Mouse (Mus musculus): ENCODE data around the gene Ptgir. TPM values are rescaled to one million over a fixed set of nuclear protein-coding genes. Genes with fewer than 3 reads are reported as not detected.

Gene Ptgir
- polyA plus RNA-seq (2012; rRNA removed) = 3.6 and 5.5 TPM in 2 replicates

DNA sequence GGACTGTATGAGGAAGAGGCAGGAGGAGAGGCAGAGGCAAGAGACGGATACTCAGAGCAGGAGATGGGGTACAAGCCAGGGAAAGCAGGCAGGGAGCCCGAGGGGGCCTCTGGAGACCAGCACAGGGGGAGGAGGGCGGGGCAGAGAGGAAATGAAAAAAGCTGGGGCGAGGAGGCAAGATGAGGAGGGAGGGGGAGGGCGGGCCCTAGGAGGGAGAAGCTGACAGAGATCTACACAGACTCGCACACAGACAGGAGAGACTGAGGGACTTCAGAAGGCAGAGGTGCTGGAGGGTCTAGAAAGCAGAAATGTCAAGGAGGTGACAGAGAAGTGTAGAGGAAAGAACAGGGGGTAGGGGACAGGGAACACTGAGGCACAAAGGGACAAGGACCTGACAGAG, at the start of gene Ptgir:
Gene Ptgir (plus strand): TSS at position 210 of the 400 bp plus-strand sequence.

DNA sequence AGATGAGACGGTGACA, 31.2 kb upstream of the Ptgir start, which contains the start of gene Dact3:
Gene Dact3 (plus strand): TSS at position 8 of the 16 bp plus-strand sequence.

DNA sequence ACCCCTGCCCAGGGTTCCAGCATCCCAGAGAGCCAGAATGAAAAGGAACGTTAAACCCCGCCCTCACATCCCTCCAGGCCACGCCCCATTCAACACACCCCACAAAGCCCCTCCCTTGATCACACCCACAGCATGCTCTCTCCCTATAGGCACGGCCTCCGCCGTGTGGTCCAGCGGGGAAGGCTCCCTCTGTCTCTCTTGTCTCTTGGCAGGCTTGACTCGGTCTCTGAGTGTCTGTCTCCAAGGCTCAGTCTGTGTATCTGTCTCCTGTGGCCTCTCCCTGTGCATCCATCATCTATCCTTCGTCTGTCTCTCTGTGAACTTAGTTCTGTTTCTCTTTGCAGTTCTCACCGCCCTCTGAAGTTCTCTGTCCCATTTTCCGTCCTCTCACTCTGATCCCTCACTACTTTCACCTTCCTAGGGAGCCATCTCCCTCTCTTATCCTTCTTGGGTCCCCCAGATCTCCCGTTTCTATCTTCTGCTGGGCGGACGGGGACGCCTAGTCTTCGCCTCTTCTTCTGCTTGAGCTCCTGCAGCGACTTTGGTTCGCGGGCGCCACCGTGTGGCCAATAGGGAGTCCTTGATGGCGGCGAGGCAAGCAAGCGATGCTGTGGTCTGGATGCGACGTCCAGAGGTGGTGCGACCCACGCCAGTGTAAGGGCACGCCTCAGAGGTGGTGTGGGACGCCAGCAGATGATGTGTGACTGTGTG, 14.5 kb upstream of the Ptgir start, which contains the start of gene Gng8:
Gene Gng8 (plus strand): TSS at position 146 of the 711 bp plus-strand sequence.

DNA sequence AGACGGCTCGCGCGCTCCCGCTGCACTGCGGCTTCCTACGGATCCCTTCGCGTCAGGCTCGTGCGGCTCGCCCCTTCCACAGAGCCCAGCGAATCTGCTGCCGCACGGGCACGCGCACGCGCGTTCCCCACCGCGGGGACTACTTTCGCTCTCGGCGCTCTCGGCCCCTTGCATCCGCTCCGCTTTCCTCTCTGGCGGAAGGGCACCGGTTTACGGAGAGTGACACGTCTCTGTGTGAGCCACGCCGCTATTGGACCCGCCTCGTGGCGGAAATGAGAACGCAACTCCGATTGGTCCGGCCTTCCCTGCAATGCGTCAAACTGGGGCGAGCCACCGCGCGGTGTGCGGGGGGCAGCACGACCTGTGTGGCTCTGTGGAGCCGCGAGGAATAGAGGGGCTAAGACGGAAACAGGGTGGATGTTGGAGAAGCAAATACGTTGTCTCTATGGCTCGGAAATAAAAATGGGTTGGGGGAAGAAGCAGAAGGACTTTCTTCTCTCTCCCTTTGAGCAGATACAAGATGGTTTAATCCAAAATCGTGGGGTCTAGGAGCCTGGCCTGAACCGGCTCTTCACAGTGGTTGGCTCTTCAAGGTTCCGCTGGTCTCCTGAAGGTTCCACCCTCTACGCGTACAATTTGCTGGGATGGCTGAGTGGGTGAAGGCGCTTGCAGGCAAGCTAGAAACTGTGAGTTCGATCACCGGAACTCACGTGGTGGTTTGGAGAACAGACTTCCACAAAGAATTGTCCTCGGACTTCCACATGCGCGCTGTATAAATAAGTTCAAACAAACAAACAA, 17.9 kb downstream of the Ptgir start, which contains the start of gene Calm3:
Gene Calm3 (minus strand): TSS at position 78 of the 798 bp plus-strand sequence.

DNA sequence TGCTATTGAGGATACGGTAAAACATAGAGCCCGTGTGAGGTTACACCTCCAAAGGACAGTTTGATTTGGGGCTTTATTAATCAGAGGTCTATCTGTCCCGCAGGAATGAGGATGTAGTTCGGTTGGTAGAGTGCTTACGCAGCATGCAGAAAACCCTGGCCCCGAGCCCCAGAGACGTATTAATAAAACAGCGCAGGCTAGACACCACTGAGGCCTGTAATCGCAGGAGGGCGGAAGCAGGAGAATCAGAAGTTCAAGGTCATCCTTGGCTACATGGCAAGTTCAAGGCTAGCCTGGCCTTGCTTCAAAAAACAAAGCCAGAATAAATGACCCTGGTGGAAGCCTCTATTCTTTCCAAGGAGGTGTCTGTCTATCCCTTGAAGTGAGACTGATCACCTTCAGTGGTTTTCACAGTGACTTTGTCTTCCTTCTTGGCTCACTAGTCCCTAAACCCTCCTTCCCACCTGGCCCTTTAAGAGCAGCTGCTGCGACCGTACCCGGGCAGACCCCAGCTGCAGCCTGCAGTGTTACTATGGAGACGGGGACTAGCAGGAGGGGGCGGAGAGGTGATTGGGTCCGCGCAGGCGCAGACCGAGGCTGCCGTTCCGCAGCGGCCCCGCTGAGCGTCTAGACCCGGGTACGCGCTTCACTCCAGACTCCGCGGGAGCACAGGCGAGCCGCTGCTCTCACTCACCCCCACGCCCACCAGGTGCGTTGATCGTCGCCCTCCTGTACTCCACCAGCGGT, 37.9 kb downstream of the Ptgir start, which contains the start of gene Pnmal2:
Gene Pnmal2 (plus strand): TSS at position 622 of the 747 bp plus-strand sequence.

DNA sequence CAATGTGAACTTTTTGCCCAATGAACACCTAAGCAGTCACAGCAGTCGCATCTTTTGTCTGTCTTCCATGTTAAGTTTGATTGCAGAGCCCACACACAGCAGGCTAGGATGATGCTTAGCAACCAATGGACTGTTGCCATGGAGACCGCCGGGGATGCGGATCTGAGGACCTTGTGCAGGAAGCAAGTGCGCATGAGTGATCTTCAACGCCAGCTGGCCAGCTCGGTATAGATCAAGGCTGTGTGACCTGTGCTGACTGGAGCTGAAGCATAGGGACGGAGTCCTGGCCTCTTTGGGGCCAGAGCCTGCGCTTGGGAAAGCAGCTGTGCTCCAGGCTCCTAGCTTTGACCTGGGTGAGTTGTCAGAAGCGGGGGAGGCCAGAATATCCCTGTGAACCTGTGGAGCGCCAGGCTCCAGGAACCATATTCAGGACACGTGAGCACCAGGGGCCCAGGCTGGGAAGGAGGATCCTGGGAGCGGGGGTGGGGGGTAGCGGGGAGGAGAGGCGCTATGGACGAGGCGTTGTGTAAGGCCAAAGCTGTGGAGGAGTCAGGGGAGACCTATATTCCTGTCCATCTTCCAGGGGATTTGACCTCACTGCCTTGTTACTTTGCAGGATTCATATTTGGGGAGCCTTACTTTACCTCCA, 53.4 kb downstream of the Ptgir start, which contains the start of gene Pnmal1:
Gene Pnmal1 (plus strand): TSS at position 141 of the 649 bp plus-strand sequence.

Other genes with a start within 250 kb of the Ptgir start
- not detected in 2 replicates for gene Ceacam15, start 230.8 kb upstream of the Ptgir start, polyA plus RNA-seq (2012; rRNA removed)
- not detected in 2 replicates for gene Ceacam9, start 184.6 kb upstream of the Ptgir start, polyA plus RNA-seq (2012; rRNA removed)
- gene Ap2s1, start 168.1 kb upstream of the Ptgir start, polyA plus RNA-seq (2012; rRNA removed) = 375 and 448 TPM in 2 replicates
- gene Slc1a5, start 125.2 kb upstream of the Ptgir start, polyA plus RNA-seq (2012; rRNA removed) = 192 and 201 TPM in 2 replicates
- 133 and 140 TPM in 2 replicates for gene Strn4, start 90.6 kb upstream of the Ptgir start, polyA plus RNA-seq (2012; rRNA removed)
- 27.4 and 39.2 TPM in 2 replicates for gene Fkrp, start 89.8 kb upstream of the Ptgir start, polyA plus RNA-seq (2012; rRNA removed)
- gene Prkd2, start 63.6 kb upstream of the Ptgir start, polyA plus RNA-seq (2012; rRNA removed) = 44.3 and 45.8 TPM in 2 replicates
- gene Dact3, start 31.2 kb upstream of the Ptgir start, polyA plus RNA-seq (2012; rRNA removed) = 66.8 and 81.5 TPM in 2 replicates
- gene Gng8, start 14.7 kb upstream of the Ptgir start, polyA plus RNA-seq (2012; rRNA removed) = 4.2 and 8.5 TPM in 2 replicates
- 462 and 594 TPM in 2 replicates for gene Calm3, start 17.6 kb downstream of the Ptgir start, polyA plus RNA-seq (2012; rRNA removed)
- gene Pnmal2, start 38.2 kb downstream of the Ptgir start, polyA plus RNA-seq (2012; rRNA removed) = 8.9 and 9.2 TPM in 2 replicates
- gene Pnmal1, start 53.2 kb downstream of the Ptgir start, polyA plus RNA-seq (2012; rRNA removed) = 0.24 and 0.31 TPM in 2 replicates
- 0.05 TPM in 2 replicates for gene Gm42372, start 76.6 kb downstream of the Ptgir start, polyA plus RNA-seq (2012; rRNA removed)
- 1.7 and 2.0 TPM in 2 replicates for gene Ccdc8, start 86.2 kb downstream of the Ptgir start, polyA plus RNA-seq (2012; rRNA removed)
- gene Ppp5c, start 121.4 kb downstream of the Ptgir start, polyA plus RNA-seq (2012; rRNA removed) = 346 and 370 TPM in 2 replicates
- gene Hif3a, start 155.9 kb downstream of the Ptgir start, polyA plus RNA-seq (2012; rRNA removed) = 4.9 and 7.8 TPM in 2 replicates
- gene Psg16, start 167.6 kb downstream of the Ptgir start, polyA plus RNA-seq (2012; rRNA removed) = 0.12 TPM in 1 of 2 replicates, not detected in the other
- gene Ceacam3, start 243.8 kb downstream of the Ptgir start, polyA plus RNA-seq (2012; rRNA removed) = not detected in 2 replicates

Measured in colon, adult 2 months (tissue).